Mouse (Mus musculus): ENCODE measurements around the gene Sfmbt1.

DNA sequence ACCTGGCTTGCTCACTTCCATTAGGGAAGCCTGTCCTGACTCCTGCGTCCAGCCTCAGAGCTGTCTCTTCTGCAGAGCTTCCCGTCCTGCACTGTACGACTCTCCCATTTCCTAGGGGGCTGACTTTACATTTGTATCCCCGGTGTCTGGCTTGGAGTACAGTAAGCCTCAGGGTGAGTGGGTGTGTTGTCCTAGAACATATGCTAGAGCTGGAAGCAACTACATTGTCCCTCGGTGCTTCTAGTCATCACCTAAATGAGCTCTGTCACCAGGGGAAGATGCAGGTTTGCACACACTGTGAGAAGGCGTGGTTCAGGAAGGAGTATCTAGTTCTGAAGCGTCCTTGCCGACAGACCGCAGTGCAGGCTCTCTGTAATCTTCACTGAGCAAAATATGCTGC, 147.7 kb downstream of the Sfmbt1 start:
- TF ChIP-seq FLI1 (IDR thresholded peaks at IDR 0.05; ENCODE audit: low read length) (no peak), GATA1 (IDR thresholded peaks at IDR 0.05; ENCODE audit: borderline replicate concordance, low read length) (no peak)
